ENCODE assay signal across 9 mouse cellular contexts in genomic region chr11:32714230-32714629, GRCm38 (mm10).
DNase-seq lines count a peak whose midpoint lies in the region; ATAC-seq and TF ChIP-seq lines count a peak whose summit lies in the region.
"Had no signal": no experiment of that assay in that cellular context is flagged by ENCODE, and none has a peak within 500 bp of the region (broad histone marks: within the 10 kb centered on the region; RNA-seq: fewer than 3 reads in every experiment).

No protein-coding gene starts in this region.

- TF ChIP-seq CTCF in liver, postnatal 0 days (IDR thresholded peaks at IDR 0.05; ENCODE audit: low read depth): peak; percentile 60
- TF ChIP-seq CTCF in bone marrow macrophage, adult 2 months (IDR thresholded peaks at IDR 0.05; ENCODE audit: low read depth, low read length): peak; percentile 91
- TF ChIP-seq CTCF in lung, postnatal 0 days (IDR thresholded peaks at IDR 0.05): peak; percentile 70

- no peaks in the 10 kb centered on the region for H3K27me3 ChIP-seq in forebrain, embryonic 11.5 days (ENCODE audit: control insufficient read depth, insufficient read depth, low read length)
- no peaks in the 10 kb centered on the region for H3K27me3 ChIP-seq in forebrain, embryonic 10.5 days (ENCODE audit: poor library complexity, severe bottlenecking)
- H3K27me3 ChIP-seq in liver, postnatal 0 days (ENCODE audit: insufficient read depth, low read length): no peaks in the 10 kb centered on the region
- H3K27me3 ChIP-seq in lung, postnatal 0 days (replicated peaks; ENCODE audit: insufficient read depth, low read length): no peaks in the 10 kb centered on the region
- H3K27me3 ChIP-seq: hindbrain, embryonic 15.5 days had no signal

- H3K4me2 ChIP-seq in forebrain, embryonic 11.5 days (ENCODE audit: low read depth, low read length, severe bottlenecking): no peak overlapping the region
- no peak overlapping the region for H3K4me2 ChIP-seq in liver, postnatal 0 days (ENCODE audit: low read depth, low read length)
- H3K4me2 ChIP-seq in lung, postnatal 0 days (replicated peaks; ENCODE audit: low read depth, low read length): no peak overlapping the region
- H3K4me2 ChIP-seq: hindbrain, embryonic 15.5 days had no signal

- no peaks in the 10 kb centered on the region for H3K9me3 ChIP-seq in forebrain, embryonic 11.5 days (ENCODE audit: control insufficient read depth, low read length)
- no peaks in the 10 kb centered on the region for H3K9me3 ChIP-seq in forebrain, embryonic 10.5 days
- no peaks in the 10 kb centered on the region for H3K9me3 ChIP-seq in liver, postnatal 0 days (ENCODE audit: low read length)
- no peaks in the 10 kb centered on the region for H3K9me3 ChIP-seq in lung, postnatal 0 days (ENCODE audit: low read length)
- H3K9me3 ChIP-seq: hindbrain, embryonic 15.5 days had no signal

- H3K4me3 ChIP-seq in forebrain, embryonic 11.5 days (ENCODE audit: low read depth, low read length): no peak overlapping the region
- H3K4me3 ChIP-seq in forebrain, embryonic 10.5 days: no peak overlapping the region
- no peak overlapping the region for H3K4me3 ChIP-seq in liver, postnatal 0 days (ENCODE audit: low read depth, low read length)
- H3K4me3 ChIP-seq in bone marrow macrophage, adult 2 months (ENCODE audit: insufficient read depth, low read length): no peak overlapping the region
- no peak overlapping the region for H3K4me3 ChIP-seq in lung, postnatal 0 days (ENCODE audit: low read depth, low read length)
- H3K4me3 ChIP-seq: hindbrain, embryonic 15.5 days had no signal

- no peak for TF ChIP-seq POLR2A in bone marrow macrophage, adult 2 months (IDR thresholded peaks at IDR 0.05; ENCODE audit: borderline replicate concordance, low read depth, low read length)

- H3K4me1 ChIP-seq in forebrain, embryonic 11.5 days (replicated peaks; ENCODE audit: control insufficient read depth, insufficient read depth, low read length): no peaks in the 10 kb centered on the region
- H3K4me1 ChIP-seq in forebrain, embryonic 10.5 days: 0 out of 2 replicates have a peak, but pooled peaks cover 3% of the 10 kb centered on the region
- H3K4me1 ChIP-seq in liver, postnatal 0 days (ENCODE audit: insufficient read depth): peaks cover 2% of the 10 kb centered on the region; the same call in 1 of the 2 replicates
- H3K4me1 ChIP-seq in bone marrow macrophage, adult 2 months (ENCODE audit: control insufficient read depth, insufficient read depth, low read length): peaks cover 18% of the 10 kb centered on the region
- H3K4me1 ChIP-seq in lung, postnatal 0 days (ENCODE audit: insufficient read depth, low read depth, low read length): 0 out of 2 replicates have a peak, but pooled peaks cover 3% of the 10 kb centered on the region

- 0 out of 2 replicates have a peak, but pooled peaks have one; percentile 46 for ATAC-seq in forebrain, embryonic 11.5 days (replicated peaks; ENCODE audit: low FRiP score)
- ATAC-seq in liver, postnatal 0 days: no peak
- ATAC-seq in lung, postnatal 0 days: peak; percentile 44; the same call in 1 of the 2 replicates

- no peak overlapping the region for H3K27ac ChIP-seq in forebrain, embryonic 11.5 days (ENCODE audit: low read depth, low read length)
- H3K27ac ChIP-seq in forebrain, embryonic 10.5 days: no peak overlapping the region
- no peak overlapping the region for H3K27ac ChIP-seq in liver, postnatal 0 days (ENCODE audit: low read depth)
- no peak overlapping the region for H3K27ac ChIP-seq in bone marrow macrophage, adult 2 months (ENCODE audit: insufficient read depth, low read depth, low read length)
- no peak overlapping the region for H3K27ac ChIP-seq in lung, postnatal 0 days (ENCODE audit: low read length)
- H3K27ac ChIP-seq: hindbrain, embryonic 15.5 days had no signal

- no peaks in the 10 kb centered on the region for H3K36me3 ChIP-seq in forebrain, embryonic 11.5 days (ENCODE audit: control insufficient read depth, insufficient read depth, low read length)
- H3K36me3 ChIP-seq in forebrain, embryonic 10.5 days (replicated peaks): peaks cover 17% of the 10 kb centered on the region
- H3K36me3 ChIP-seq in liver, postnatal 0 days (replicated peaks; ENCODE audit: insufficient read depth, low read length): peaks cover 11% of the 10 kb centered on the region; the same call in 1 of the 2 replicates
- no peaks in the 10 kb centered on the region; the same call in 1 of the 2 replicates for H3K36me3 ChIP-seq in lung, postnatal 0 days (ENCODE audit: insufficient read depth, low read length)

- no peak for TF ChIP-seq EP300 in liver, postnatal 0 days (IDR thresholded peaks at IDR 0.05; ENCODE audit: low read depth)
- no peak for TF ChIP-seq EP300 in lung, postnatal 0 days (IDR thresholded peaks at IDR 0.05)

- no peak for DNase-seq in forebrain, embryonic 11.5 days (ENCODE audit: low spot score)
- no peak for DNase-seq in forebrain, embryonic 10.5 days (ENCODE audit: extremely low spot score, low spot score)
- no peak for DNase-seq in liver, postnatal 0 days
- no peak for DNase-seq in liver
- DNase-seq in lung, postnatal 0 days (ENCODE audit: low spot score): peak; percentile 34
- no peak for DNase-seq in testis, postnatal 14 days (ENCODE audit: low spot score)
- no peak for DNase-seq in urinary bladder, postnatal 4 days (ENCODE audit: low spot score in 2 of 2)

- H3K9ac ChIP-seq in forebrain, embryonic 11.5 days (ENCODE audit: low read length): no peak overlapping the region
- H3K9ac ChIP-seq in liver, postnatal 0 days (replicated peaks): no peak overlapping the region
- H3K9ac ChIP-seq in lung, postnatal 0 days (replicated peaks; ENCODE audit: low read depth): no peak overlapping the region
- H3K9ac ChIP-seq: hindbrain, embryonic 15.5 days had no signal

- 69% methylated on average over 5 of the region's 5 CpGs for WGBS in forebrain, embryonic 11.5 days
- WGBS in forebrain, embryonic 10.5 days: 69% methylated on average over 5 of the region's 5 CpGs
- WGBS in liver, postnatal 0 days (ENCODE audit: insufficient replicate concordance): 66% methylated on average over 5 of the region's 5 CpGs
- WGBS in lung, postnatal 0 days: 64% methylated on average over 5 of the region's 5 CpGs
